ENCODE assay signal across 15 mouse cellular contexts in the genomic region with DNA sequence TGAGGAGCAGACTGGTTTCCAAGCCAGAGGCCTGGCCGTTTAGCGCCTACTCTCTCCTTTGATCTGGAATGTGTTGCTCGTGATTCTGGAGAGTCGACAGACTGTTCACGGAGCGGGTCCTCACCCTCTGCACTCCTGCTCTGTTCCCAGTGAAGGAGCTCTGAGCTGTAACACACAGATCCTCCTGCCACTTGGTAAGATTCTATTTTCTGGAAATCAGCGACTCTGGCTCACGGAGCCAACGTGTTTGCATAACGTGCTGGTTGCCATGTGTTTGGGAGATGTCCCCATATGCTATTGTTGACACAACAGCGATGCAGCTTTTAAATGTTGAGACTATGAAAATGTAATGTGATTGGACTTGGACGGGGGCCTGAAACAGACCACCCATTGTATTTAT. TPM values are rescaled to one million over a fixed set of nuclear protein-coding genes. Genes with fewer than 3 reads are reported as not detected.
DNase-seq lines count a peak whose midpoint lies in the region; ATAC-seq and TF ChIP-seq lines count a peak whose summit lies in the region.
"Had no signal": no experiment of that assay in that cellular context is flagged by ENCODE, and none has a peak within 500 bp of the region (broad histone marks: within the 10 kb centered on the region; RNA-seq: fewer than 3 reads in every experiment).

No protein-coding gene starts in this region.

- H3K27ac ChIP-seq in layer of hippocampus, adult 2 months: no peak overlapping the region
- H3K27ac ChIP-seq in midbrain, postnatal 0 days (ENCODE audit: low read depth, low read length): no peak overlapping the region
- no peak overlapping the region for H3K27ac ChIP-seq in midbrain, embryonic 10.5 days (replicated peaks)
- H3K27ac ChIP-seq: liver, embryonic 13.5 days had no signal

- no peaks in the 10 kb centered on the region for H3K4me1 ChIP-seq in midbrain, postnatal 0 days (ENCODE audit: insufficient read depth, low read length)
- H3K4me1 ChIP-seq in midbrain, embryonic 10.5 days: no peaks in the 10 kb centered on the region
- H3K4me1 ChIP-seq: liver, embryonic 13.5 days had no signal

- 0 out of 2 replicates have a peak, but pooled peaks have one; percentile 34 for ATAC-seq in frontal cortex, adult (ENCODE audit: low TSS enrichment)
- no peak for ATAC-seq in midbrain, postnatal 0 days (ENCODE audit: low FRiP score)
- ATAC-seq: hindbrain, embryonic 16.5 days had no signal

- 65% methylated on average over 12 of the region's 12 CpGs for WGBS in midbrain, postnatal 0 days
- WGBS in midbrain, embryonic 10.5 days: 80% methylated on average over 12 of the region's 12 CpGs

- no peak for DNase-seq in frontal cortex, postnatal 25 days (ENCODE audit: low spot score in 2 of 2)
- peak; percentile 25 to 29 for DNase-seq in layer of hippocampus, adult 2 months (ENCODE audit: low spot score in 2 of 2)
- no peak for DNase-seq in layer of hippocampus, adult 9-11 months
- DNase-seq in midbrain, postnatal 0 days (ENCODE audit: low spot score): peak; percentile 42
- DNase-seq in midbrain, embryonic 10.5 days (ENCODE audit: low spot score): no peak
- DNase-seq in layer of hippocampus, postnatal 36 days: peak; percentile 27 to 31
- no peak for DNase-seq in gastrocnemius, postnatal 4 days (ENCODE audit: low spot score in 2 of 2)
- DNase-seq: adrenal gland, postnatal 14 days; gastrocnemius, adult 2 months; heart, postnatal 14 days; liver, embryonic 13.5 days had no signal

- H3K27me3 ChIP-seq in midbrain, postnatal 0 days (ENCODE audit: insufficient read depth, low read length): no peaks in the 10 kb centered on the region
- no peaks in the 10 kb centered on the region for H3K27me3 ChIP-seq in midbrain, embryonic 10.5 days (ENCODE audit: low read depth, poor library complexity, severe bottlenecking)
- H3K27me3 ChIP-seq: liver, embryonic 13.5 days had no signal

- no peaks in the 10 kb centered on the region for H3K36me3 ChIP-seq in midbrain, postnatal 0 days (ENCODE audit: insufficient read depth, low read length)
- no peaks in the 10 kb centered on the region for H3K36me3 ChIP-seq in midbrain, embryonic 10.5 days
- H3K36me3 ChIP-seq: liver, embryonic 13.5 days had no signal

- H3K9ac ChIP-seq in midbrain, postnatal 0 days (replicated peaks; ENCODE audit: low read length, poor library complexity, severe bottlenecking): no peak overlapping the region
- H3K9ac ChIP-seq: liver, embryonic 13.5 days had no signal

- TF ChIP-seq CTCF in layer of hippocampus, adult 2 months (conservative IDR thresholded peaks at IDR 0.05): no peak
- TF ChIP-seq CTCF in midbrain, postnatal 0 days (IDR thresholded peaks at IDR 0.05): no peak

- H3K4me3 ChIP-seq in layer of hippocampus, adult 2 months: no peak overlapping the region
- no peak overlapping the region for H3K4me3 ChIP-seq in midbrain, postnatal 0 days (ENCODE audit: low read depth, low read length)
- H3K4me3 ChIP-seq in midbrain, embryonic 10.5 days: no peak overlapping the region
- H3K4me3 ChIP-seq: erythroblast, embryonic 14.5 days; gastrocnemius, adult 2 months; liver, embryonic 13.5 days had no signal

- H3K4me2 ChIP-seq in midbrain, postnatal 0 days (ENCODE audit: low read depth, low read length, poor library complexity, severe bottlenecking): no peak overlapping the region
- H3K4me2 ChIP-seq: liver, embryonic 13.5 days had no signal

- H3K9me3 ChIP-seq in midbrain, postnatal 0 days (ENCODE audit: low read length): no peaks in the 10 kb centered on the region
- H3K9me3 ChIP-seq in midbrain, embryonic 10.5 days (replicated peaks): no peaks in the 10 kb centered on the region
- H3K9me3 ChIP-seq: liver, embryonic 13.5 days had no signal

RNA-seq across cellular contexts. Expression of a gene that starts 20.8 kb away (rescaled TPM):
- total RNA-seq in layer of hippocampus, adult 2 months (2021): 1 to 10 TPM; 7.1 to 9.1 TPM
- 11.3 and 15.5 TPM in 2 replicates for total RNA-seq in midbrain, postnatal 0 days (2014; rRNA removed)
- 15.5 and 16.4 TPM in 2 replicates for polyA plus RNA-seq in midbrain, postnatal 0 days (2015; fragmentation: Nextera tagmentation; extraction: Ambion mirVana)
- 19.4 and 21.5 TPM in 2 replicates for polyA plus RNA-seq in midbrain, embryonic 10.5 days (2016; fragmentation: Nextera tagmentation; extraction: Ambion mirVana)
- total RNA-seq in layer of hippocampus, postnatal 36 days (2021): 10 to 100 TPM in 1 of 2 experiments, 1 to 10 TPM in 1; 8.4 to 12.9 TPM
- 10 to 100 TPM in 1 of 2 experiments, 1 to 10 TPM in 1; 9.3 to 10.5 TPM for total RNA-seq in gastrocnemius, postnatal 4 days (2021)
- total RNA-seq: MEL had no signal

Comparison
In these comparisons a context has a peak if more than half of its experiments do, and no peak if none do; other contexts are left out.
1. DNase-seq: peak in layer of hippocampus, adult 2 months (2 of 2), midbrain, postnatal 0 days (single experiment) and layer of hippocampus, postnatal 36 days (2 of 2); none in frontal cortex, postnatal 25 days (0 of 2), layer of hippocampus, adult 9-11 months (single experiment), midbrain, embryonic 10.5 days (single experiment) and gastrocnemius, postnatal 4 days (0 of 2).